Mouse (Mus musculus) splenic B cell, adult 2 months (primary cell): ENCODE data around the gene Stpg3.

Experiments
- DNase-seq: peaks from one replicate; pipeline ENCODE4 v3.0.0-alpha.2; 2011; ENCODE audit warnings: low read depth, low spot score
- H3K27me3 ChIP-seq: 2 replicates; pipeline ENCODE4 v1.6.1; 2012; ENCODE audit warnings: mild to moderate bottlenecking, low read length, moderate library complexity, mixed read lengths; ENCODE audit not compliant: control insufficient read depth, poor library complexity, insufficient read depth, severe bottlenecking
- H3K36me3 ChIP-seq: 2 replicates; pipeline ENCODE4 v1.6.1; 2012; ENCODE audit warnings: mild to moderate bottlenecking, low read length, moderate library complexity, mixed read lengths; ENCODE audit not compliant: control insufficient read depth, poor library complexity, insufficient read depth, severe bottlenecking

Stpg3 gene

DNA sequence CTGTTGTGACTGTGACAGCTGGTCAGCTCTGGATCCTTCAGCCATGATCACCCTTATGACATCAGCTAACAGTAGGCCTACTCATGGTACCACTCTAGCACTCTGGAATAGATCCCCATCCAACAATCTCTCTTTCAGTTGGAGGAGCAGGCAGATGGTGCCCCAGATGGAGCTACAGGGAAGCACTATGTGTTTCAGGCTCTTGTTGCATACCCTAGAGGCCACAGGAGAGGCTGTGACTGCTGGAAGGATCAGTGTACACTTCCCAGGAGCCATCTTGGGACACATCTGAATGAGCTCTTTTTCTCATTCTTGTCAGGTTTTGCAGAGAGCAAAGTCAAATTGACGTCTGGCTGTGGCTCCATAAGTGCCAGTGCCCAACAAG lies 42.7 kb downstream of the Stpg3 start:
- no peak for DNase-seq
- Histone ChIP-seq H3K27me3 (no peaks in the 10 kb centered on the region), H3K36me3 (no peaks in the 10 kb centered on the region)

DNA sequence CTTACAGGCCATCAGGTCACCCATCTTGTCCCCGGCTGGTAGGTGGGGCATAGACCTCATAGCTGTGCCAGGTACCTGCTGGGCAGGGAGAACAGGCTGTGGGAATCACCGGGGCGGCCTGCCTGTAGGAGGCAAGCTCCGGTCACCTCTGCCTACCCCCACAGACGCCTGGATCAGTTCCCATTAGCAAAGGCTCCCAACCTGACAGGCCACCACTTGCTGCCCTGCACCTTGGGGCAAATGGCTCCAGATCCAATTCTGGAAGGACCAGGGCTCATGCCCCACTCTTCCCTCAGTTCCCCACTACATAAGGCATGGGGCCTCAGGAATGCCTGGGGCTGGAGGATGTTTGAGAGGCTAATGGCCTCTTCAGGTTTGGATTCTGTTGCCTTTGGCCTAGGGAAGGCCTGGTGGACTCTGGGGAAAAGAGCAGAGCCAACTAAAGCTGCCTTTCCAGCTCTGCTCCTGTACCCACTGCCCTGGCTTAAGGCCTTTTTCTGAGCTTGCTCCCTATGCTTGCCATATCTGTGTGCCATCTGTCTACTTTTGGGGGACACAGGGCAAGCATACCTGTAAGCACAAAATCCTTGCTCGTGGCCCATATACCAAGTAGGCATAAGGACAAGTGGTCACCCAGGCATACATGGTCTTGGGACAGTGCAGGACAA lies 43.2 kb downstream of the Stpg3 start:
- no peak for DNase-seq
- no peaks in the 10 kb centered on the region for H3K27me3 ChIP-seq
- H3K36me3 ChIP-seq, result no peaks in the 10 kb centered on the region

DNA sequence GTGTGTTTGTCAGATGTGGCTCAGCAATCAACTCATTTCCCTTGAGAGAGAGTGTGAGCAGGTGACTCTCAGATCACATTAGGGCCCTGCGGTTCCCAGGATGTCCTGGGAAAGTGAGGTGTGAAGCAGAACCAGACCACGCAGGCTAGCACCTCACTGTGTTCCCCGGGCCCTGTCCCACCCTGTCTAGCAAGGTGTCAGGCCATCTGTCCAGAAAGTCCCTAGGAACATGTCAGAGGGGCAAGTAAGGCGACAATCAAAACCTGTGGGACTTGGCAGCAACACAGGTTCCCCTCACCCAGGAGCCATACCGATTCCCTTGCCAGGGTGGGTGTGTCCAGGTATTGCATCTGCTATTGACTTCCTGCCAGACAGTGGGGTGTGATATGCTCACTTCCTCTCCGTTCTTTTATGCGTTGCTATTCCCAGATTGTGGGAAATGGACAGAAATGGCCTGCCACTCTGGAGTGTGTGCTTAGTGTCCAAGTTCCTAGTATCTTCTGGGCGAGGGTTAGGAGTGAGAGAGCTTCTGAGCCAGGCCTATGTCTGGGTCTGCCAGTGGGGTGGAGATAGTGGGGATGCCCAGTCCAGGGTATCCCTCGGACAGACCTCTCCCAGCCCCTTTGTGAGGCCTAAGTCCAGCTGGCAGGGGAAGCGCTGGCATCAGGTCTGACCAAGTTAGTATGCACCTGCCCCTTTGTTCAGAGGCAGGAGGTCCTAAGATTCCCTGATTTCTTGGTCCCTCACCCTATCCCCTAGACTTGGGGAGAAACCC lies 43.9 kb downstream of the Stpg3 start:
- peak; percentile 20 for DNase-seq
- Histone ChIP-seq H3K36me3 (no peaks in the 10 kb centered on the region), H3K27me3 (no peaks in the 10 kb centered on the region)

DNA sequence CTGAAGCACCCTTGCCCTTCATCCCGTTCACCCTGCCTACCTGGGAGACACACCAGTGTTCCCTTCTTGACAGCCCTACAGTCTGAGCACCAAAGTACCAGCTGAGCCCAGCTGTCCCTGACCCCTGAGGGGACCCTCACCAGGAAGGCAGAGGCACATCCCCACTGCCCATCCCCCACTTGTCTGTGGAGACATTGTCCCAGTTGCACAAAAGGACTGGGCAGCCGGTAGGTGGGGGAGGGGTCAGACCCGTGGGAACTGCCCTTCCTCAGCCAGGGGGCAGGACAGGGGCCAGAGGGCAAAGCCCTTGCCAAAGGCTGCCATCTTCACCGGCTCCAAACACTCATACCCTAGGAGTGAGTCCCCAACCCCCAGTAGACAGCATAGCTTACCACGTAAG lies 44.7 kb downstream of the Stpg3 start:
- Histone ChIP-seq H3K36me3 (no peaks in the 10 kb centered on the region), H3K27me3 (no peaks in the 10 kb centered on the region)
- no peak for DNase-seq

DNA sequence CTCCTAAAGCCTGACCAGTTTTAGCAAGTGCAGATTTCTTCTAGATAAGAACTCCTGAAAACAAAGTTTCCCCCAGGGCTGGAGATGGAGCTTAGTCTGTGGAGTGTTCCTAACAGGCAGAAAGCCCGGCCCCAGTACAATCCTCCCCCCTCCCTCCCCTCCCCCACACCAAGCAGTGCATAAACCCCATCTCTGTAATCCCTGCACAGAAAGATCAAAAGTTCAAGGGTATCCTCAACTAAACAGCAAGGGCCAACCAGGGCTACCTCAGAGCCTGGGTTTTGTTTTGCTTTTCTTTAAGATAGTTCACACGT lies 45.8 kb downstream of the Stpg3 start:
- Histone ChIP-seq H3K36me3 (no peaks in the 10 kb centered on the region), H3K27me3 (no peaks in the 10 kb centered on the region)
- no peak for DNase-seq

DNA sequence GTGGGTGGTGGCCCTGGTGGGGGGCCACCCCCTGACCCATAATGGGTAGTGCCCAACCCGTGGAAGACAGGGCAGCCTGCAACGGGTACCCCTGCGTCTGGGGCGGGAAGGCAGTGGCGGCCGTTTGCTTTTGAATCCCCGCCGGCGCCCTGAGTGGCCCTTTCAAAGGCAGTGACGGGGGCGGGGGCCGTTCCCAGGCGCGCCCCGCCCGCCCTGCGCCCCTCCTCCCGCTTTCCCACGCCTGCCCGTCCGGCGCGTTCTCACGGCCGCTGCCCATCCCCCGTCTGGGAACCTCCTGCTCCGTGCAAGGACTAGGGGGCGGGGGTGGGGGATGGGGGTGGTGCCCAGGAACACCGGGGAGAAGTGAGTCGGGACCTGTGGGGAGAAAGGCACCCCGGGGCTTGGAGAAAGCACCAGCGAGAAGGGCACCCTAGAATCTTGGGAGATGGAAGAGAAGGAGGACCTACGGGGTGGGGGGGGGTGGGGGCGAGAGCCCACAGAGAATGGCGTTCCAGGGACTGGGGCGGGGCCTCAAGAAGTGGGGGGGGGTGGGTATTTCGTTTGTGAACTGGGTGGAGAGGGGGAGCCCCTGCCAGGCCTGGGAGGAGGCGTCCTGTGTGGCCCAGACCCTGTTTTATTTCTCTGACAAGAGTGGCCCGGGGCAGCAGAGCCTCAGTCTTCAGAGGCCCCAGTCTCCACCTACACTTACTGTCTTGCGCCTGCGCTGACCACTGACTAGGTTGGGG lies 46.3 kb downstream of the Stpg3 start:
- no peak for DNase-seq
- Histone ChIP-seq H3K27me3 (no peaks in the 10 kb centered on the region), H3K36me3 (no peaks in the 10 kb centered on the region)

- Histone ChIP-seq H3K36me3 (no peaks in the 10 kb centered on the region), H3K27me3 (no peaks in the 10 kb centered on the region)
- no peak for DNase-seq
Measured at GRCm38 (mm10) chr2:25167481-25167880, 47.0 kb downstream of the Stpg3 start.
